Mouse (Mus musculus) lung, embryonic 16.5 days (tissue): ENCODE results near the gene Mbd5. TPM values are rescaled to one million over a fixed set of nuclear protein-coding genes. Genes with fewer than 3 reads are reported as not detected.
A peak's percentile ranks its signal among the peaks of the same experiment; 100 is the strongest.

Experiments
- ATAC-seq: fragments of 200-750 bp; cut with Nextera tagmentation; 2 replicates; pipeline ENCODE4 v1.8.0; 2017; ENCODE audit warnings: low read depth, mild to moderate bottlenecking, moderate library complexity
- H3K27ac ChIP-seq: fragments of 300-500 bp; sonication (generic); 2 replicates; pipeline ENCODE4 v1.5.1; 2014; ENCODE audit warnings: mild to moderate bottlenecking, control low read depth, low read length
- H3K27me3 ChIP-seq: fragments of 300-500 bp; sonication (generic); 2 replicates; pipeline ENCODE4 v1.6.1; 2014; ENCODE audit warnings: low read depth, low read length, mixed read lengths; ENCODE audit not compliant: control insufficient read depth, insufficient read depth
- H3K36me3 ChIP-seq: fragments of 300-500 bp; sonication (generic); 2 replicates; pipeline ENCODE4 v1.6.1; 2014; ENCODE audit warnings: low read length; ENCODE audit not compliant: control insufficient read depth, insufficient read depth
- H3K4me1 ChIP-seq: fragments of 300-500 bp; sonication (generic); replicated peaks from 2 replicates; pipeline ENCODE4 v1.6.1; 2014; ENCODE audit warnings: low read length, mixed read lengths; ENCODE audit not compliant: control insufficient read depth, insufficient read depth
- H3K4me2 ChIP-seq: fragments of 300-500 bp; sonication (generic); 2 replicates; pipeline ENCODE4 v1.6.1; 2014; ENCODE audit warnings: low read depth, low read length, control low read depth
- H3K4me3 ChIP-seq: fragments of 300-500 bp; sonication (generic); 2 replicates; pipeline ENCODE4 v1.5.1; 2014; ENCODE audit warnings: mild to moderate bottlenecking, low read length, control low read depth
- H3K9ac ChIP-seq: fragments of 300-500 bp; sonication (generic); 2 replicates; pipeline ENCODE4 v1.6.1; 2014; ENCODE audit warnings: low read length, control low read depth
- H3K9me3 ChIP-seq: fragments of 300-500 bp; sonication (generic); 2 replicates; pipeline ENCODE4 v1.6.1; 2016; ENCODE audit warnings: low read length; ENCODE audit not compliant: control insufficient read depth
- WGBS: fragments of 180-500 bp; shearing (Covaris S2); extraction: QIAGEN DNeasy Blood & Tissue Kit; methylation state at CpG from one replicate; pipeline ENCODE4 v1.1.7; 2014; 5-methylcytosine and 5-hydroxymethylcytosine counted together
- polyA plus RNA-seq: library from polyadenylated mRNA; unstranded; fragments of >200 nt; fragmentation: Nextera tagmentation; extraction: Ambion mirVana; gene quantifications from 2 replicates; pipeline ENCODE4 v1.2.1, GENCODE M21; 2015

Mbd5 gene
- polyA plus RNA-seq, 1 experiment from 2014 or later: 29.3 TPM

- H3K9me3 ChIP-seq: no peaks in the 10 kb centered on the region
- H3K9ac ChIP-seq: no peak overlapping the region
- H3K4me3 ChIP-seq: no peak overlapping the region
- no peak overlapping the region for H3K27ac ChIP-seq
- no peak overlapping the region for H3K4me2 ChIP-seq
- no peaks in the 10 kb centered on the region for H3K27me3 ChIP-seq
- no peak for ATAC-seq
- H3K36me3 ChIP-seq: no peaks in the 10 kb centered on the region
- 87% methylated on average over 4 of the region's 4 CpGs for WGBS
- no peaks in the 10 kb centered on the region for H3K4me1 ChIP-seq
These were observed 326.9 kb downstream of the Mbd5 start for GRCm38 (mm10) chr2:49276017-49276722.

GRCm38 (mm10) chr2:49280496-49280895, 331.2 kb downstream of the Mbd5 start:
- H3K4me2 ChIP-seq: no peak overlapping the region
- no peaks in the 10 kb centered on the region for H3K36me3 ChIP-seq
- ATAC-seq: no peak
- no peaks in the 10 kb centered on the region for H3K4me1 ChIP-seq
- H3K9ac ChIP-seq: no peak overlapping the region
- no peak overlapping the region for H3K27ac ChIP-seq
- no peaks in the 10 kb centered on the region for H3K9me3 ChIP-seq
- no peaks in the 10 kb centered on the region for H3K27me3 ChIP-seq
- H3K4me3 ChIP-seq: no peak overlapping the region

GRCm38 (mm10) chr2:49283583-49283982, 334.3 kb downstream of the Mbd5 start:
- H3K36me3 ChIP-seq: no peaks in the 10 kb centered on the region
- no peak overlapping the region for H3K4me2 ChIP-seq
- ATAC-seq: no peak
- H3K27me3 ChIP-seq: no peaks in the 10 kb centered on the region
- H3K4me1 ChIP-seq: no peaks in the 10 kb centered on the region
- no peak overlapping the region for H3K9ac ChIP-seq
- H3K4me3 ChIP-seq: no peak overlapping the region
- H3K9me3 ChIP-seq: no peaks in the 10 kb centered on the region
- H3K27ac ChIP-seq: no peak overlapping the region

GRCm38 (mm10) chr2:49286965-49287364, 337.7 kb downstream of the Mbd5 start:
- H3K36me3 ChIP-seq: no peaks in the 10 kb centered on the region
- 12% methylated on average over 1 of the region's 1 CpGs for WGBS
- ATAC-seq: no peak
- no peak overlapping the region for H3K9ac ChIP-seq
- H3K4me3 ChIP-seq: no peak overlapping the region
- H3K4me2 ChIP-seq: no peak overlapping the region
- no peaks in the 10 kb centered on the region for H3K4me1 ChIP-seq
- no peaks in the 10 kb centered on the region for H3K27me3 ChIP-seq
- H3K9me3 ChIP-seq: no peaks in the 10 kb centered on the region; the same call in 1 of the 2 replicates
- no peak overlapping the region for H3K27ac ChIP-seq

- H3K9me3 ChIP-seq: no peaks in the 10 kb centered on the region; the same call in 1 of the 2 replicates
- WGBS: 79% methylated on average over 2 of the region's 2 CpGs
- no peak overlapping the region for H3K9ac ChIP-seq
- no peak for ATAC-seq
- no peak overlapping the region for H3K27ac ChIP-seq
- no peaks in the 10 kb centered on the region for H3K27me3 ChIP-seq
- no peak overlapping the region for H3K4me3 ChIP-seq
- no peak overlapping the region for H3K4me2 ChIP-seq
- no peaks in the 10 kb centered on the region for H3K36me3 ChIP-seq
- H3K4me1 ChIP-seq: no peaks in the 10 kb centered on the region
These were observed 342.4 kb downstream of the Mbd5 start for GRCm38 (mm10) chr2:49291709-49292108.

GRCm38 (mm10) chr2:49312629-49313447, 363.5 kb downstream of the Mbd5 start:
- peak overlapping the region; percentile 51 for H3K4me2 ChIP-seq
- H3K27ac ChIP-seq: no peak overlapping the region
- H3K27me3 ChIP-seq: no peaks in the 10 kb centered on the region
- WGBS: 33% methylated on average over 19 of the region's 19 CpGs
- ATAC-seq: peak; percentile 91
- no peaks in the 10 kb centered on the region for H3K9me3 ChIP-seq
- H3K4me3 ChIP-seq: peak overlapping the region; percentile 49
- H3K9ac ChIP-seq: peak overlapping the region; percentile 17; the same call in 1 of the 2 replicates
- peaks cover 4% of the 10 kb centered on the region; the same call in 1 of the 2 replicates for H3K4me1 ChIP-seq
- no peaks in the 10 kb centered on the region for H3K36me3 ChIP-seq

- Histone ChIP-seq H3K27ac (no peak overlapping the region), H3K9me3 (no peaks in the 10 kb centered on the region), H3K36me3 (no peaks in the 10 kb centered on the region), H3K27me3 (no peaks in the 10 kb centered on the region), H3K9ac (no peak overlapping the region), H3K4me3 (no peak overlapping the region), H3K4me2 (no peak overlapping the region), H3K4me1 (no peaks in the 10 kb centered on the region)
- WGBS: 80% methylated on average over 7 of the region's 7 CpGs
- no peak for ATAC-seq
These were observed 384.3 kb downstream of the Mbd5 start for GRCm38 (mm10) chr2:49333594-49333993.

GRCm38 (mm10) chr2:49335267-49335666, 386.0 kb downstream of the Mbd5 start:
- Histone ChIP-seq H3K27ac (no peak overlapping the region), H3K4me2 (no peak overlapping the region), H3K4me1 (no peaks in the 10 kb centered on the region), H3K9ac (no peak overlapping the region), H3K9me3 (no peaks in the 10 kb centered on the region), H3K36me3 (no peaks in the 10 kb centered on the region), H3K4me3 (no peak overlapping the region), H3K27me3 (no peaks in the 10 kb centered on the region)
- no peak for ATAC-seq
- 78% methylated on average over 9 of the region's 9 CpGs for WGBS

- no peak overlapping the region for H3K9ac ChIP-seq
- H3K27ac ChIP-seq: no peak overlapping the region
- H3K4me1 ChIP-seq: peaks cover 3% of the 10 kb centered on the region
- no peaks in the 10 kb centered on the region for H3K9me3 ChIP-seq
- H3K36me3 ChIP-seq: no peaks in the 10 kb centered on the region
- no peaks in the 10 kb centered on the region for H3K27me3 ChIP-seq
- H3K4me3 ChIP-seq: no peak overlapping the region
- H3K4me2 ChIP-seq: no peak overlapping the region
- 86% methylated on average over 2 of the region's 2 CpGs for WGBS
- ATAC-seq: no peak
These were observed 395.0 kb downstream of the Mbd5 start for GRCm38 (mm10) chr2:49344287-49344686.
